Mouse (Mus musculus): ENCODE measurements at regions not wholly inside any gene's neighbourhood (a gene's known extent, or its start where the extent isn't known, plus 50 kb on each side); places are given as distances from the start of the nearest gene placed in this dataset.
A peak's percentile ranks its signal among the peaks of the same experiment; 100 is the strongest.

DNA sequence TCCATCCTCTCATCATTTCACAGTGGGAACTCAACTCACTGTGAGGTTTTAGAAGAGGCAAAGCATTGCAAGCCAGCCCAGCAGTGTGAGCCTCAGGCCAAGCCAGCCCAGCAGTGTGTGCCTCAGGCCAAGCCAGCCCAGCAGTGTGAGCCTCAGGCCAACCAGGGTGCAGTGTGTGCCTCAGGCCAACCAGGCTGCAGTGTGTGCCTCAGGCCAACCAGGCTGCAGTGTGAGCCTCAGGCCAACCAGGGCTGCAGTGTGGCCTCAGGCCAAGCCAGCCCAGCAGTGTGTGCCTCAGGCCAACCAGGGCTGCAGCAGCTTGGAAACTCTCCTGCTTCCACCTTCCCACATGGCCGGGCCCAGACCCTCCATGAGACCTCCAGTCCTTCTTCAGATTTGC, 227.1 kb upstream of the Zmiz1 start:
- DNase-seq (ENCODE audit: low spot score) = no peak

DNA sequence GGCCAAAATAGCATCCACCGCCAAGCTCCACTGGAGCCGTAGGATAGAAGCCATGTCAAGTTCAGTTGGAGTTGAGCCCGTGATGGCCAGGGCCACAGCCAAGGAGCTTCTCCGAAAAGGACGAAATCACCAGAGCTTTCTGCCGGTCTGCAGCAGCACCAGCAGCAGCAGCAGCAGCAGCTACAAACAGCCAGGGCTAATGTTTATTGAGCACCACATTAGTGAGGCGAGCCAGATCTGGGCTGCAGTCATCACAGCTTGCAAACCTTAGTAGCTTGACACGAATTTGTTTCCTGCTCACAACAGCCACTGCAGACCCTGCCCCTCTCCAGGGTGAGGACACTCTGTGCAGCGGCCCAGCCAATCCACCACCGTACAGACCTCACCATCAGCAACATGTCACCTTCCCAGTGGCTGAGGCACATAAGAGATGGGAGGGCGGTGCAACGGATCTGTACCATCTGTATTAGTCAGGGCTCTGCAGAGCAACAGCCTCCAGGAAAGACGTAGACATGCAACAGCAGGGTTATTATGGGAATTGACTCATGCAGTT, 222.5 kb upstream of the Zmiz1 start:
- no peak for DNase-seq (ENCODE audit: low spot score)

- DNase-seq (ENCODE audit: low spot score) = no peak
Observed at GRCm38 (mm10) chr14:25239335-25239960, 219.5 kb upstream of the Zmiz1 start.

- no peak for DNase-seq (ENCODE audit: low spot score)
Observed at GRCm38 (mm10) chr14:25242753-25243152, 216.2 kb upstream of the Zmiz1 start.

GRCm38 (mm10) chr14:25243289-25243688, 215.7 kb upstream of the Zmiz1 start:
- DNase-seq (ENCODE audit: low spot score) = no peak

- DNase-seq (ENCODE audit: low spot score) = no peak
Observed at GRCm38 (mm10) chr14:25243698-25244097, 215.3 kb upstream of the Zmiz1 start.

GRCm38 (mm10) chr14:25244841-25245240, 214.1 kb upstream of the Zmiz1 start:
- no peak for DNase-seq (ENCODE audit: low spot score)

GRCm38 (mm10) chr14:25245691-25246090, 213.3 kb upstream of the Zmiz1 start:
- peak; percentile 41 for DNase-seq (ENCODE audit: low spot score)

- DNase-seq (ENCODE audit: low spot score) = no peak
Observed at GRCm38 (mm10) chr14:25248941-25249340, 210.0 kb upstream of the Zmiz1 start.

DNA sequence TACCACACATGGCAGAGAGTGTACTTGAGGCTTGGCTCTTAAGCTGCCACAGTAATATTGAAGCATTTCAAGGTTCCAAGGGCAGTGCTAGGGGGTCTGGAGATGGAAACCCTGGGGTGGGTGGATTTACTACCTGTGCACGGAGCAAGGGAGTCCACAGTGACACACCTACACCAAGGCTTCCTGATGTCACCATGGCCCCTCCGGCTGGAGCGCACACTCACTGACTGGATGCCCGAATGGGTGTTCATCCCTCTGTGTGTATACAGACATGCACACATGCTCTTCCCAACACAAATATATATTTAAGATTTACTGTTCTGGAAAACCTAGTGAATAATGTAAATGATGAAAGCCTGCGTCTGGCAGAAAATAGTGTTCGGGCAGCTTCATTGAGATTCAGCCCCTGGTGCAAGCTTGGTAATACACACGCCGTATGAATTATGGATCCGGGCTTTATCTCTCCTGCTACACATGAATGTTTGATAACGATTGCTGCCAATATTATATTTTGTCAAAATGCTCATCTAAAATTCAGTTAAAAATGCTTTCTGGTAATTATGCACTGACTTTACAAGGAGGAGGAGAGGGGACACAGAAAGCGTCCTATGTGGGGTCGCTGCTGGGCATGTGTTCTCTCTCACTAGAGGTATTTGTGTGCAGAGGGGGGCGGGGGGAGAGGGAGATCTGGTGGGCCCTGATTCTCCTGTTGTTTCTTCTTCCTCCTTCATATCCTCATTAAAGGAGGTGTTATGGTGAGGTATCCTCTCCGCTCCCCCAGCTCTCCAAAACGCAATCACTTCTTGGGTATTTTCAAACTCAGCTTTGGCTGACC, 205.8 kb upstream of the Zmiz1 start:
- no peak for DNase-seq (ENCODE audit: low spot score)

DNA sequence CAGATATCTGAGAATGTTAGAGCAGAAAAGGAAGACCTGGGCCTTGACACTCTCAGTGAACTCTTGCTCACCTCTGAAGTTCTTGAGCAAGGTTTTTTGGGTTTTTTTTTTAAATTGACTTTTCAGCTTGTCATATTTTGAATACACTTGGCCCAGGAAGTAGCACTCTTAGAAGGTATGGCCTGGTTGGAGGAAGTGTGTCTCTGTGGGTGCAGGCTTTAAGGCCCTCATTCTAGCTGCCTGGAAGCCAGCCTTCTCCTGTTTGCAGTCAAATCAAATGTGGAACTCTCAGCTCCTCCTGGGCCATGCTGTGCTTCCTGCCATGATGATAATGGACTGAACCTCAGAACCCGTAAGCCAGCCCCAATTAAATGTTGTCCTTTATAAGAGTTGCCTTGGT, 195.9 kb upstream of the Zmiz1 start:
- DNase-seq (ENCODE audit: low spot score) = no peak

DNA sequence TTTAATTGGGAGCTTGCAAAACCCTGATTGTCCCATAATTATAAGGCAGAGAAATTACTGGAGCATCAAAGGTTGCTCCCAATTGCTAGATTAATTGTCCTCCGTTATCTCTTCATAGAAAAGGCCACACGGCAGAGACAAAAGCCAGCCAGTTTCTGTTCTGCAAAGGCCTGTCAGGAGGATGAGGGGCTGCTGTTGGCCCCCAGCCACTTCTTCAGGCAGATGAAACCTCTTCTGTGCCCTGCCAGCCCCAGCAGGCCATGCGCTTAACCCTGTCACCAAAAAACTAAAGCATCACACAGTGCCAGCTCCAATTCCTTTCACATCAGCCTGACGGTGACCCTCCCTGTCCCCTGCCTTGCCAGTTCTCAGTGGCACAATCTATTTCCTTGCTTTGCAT, 192.1 kb upstream of the Zmiz1 start:
- DNase-seq (ENCODE audit: low spot score) = no peak

- peak; percentile 41 for DNase-seq (ENCODE audit: low spot score)
Observed at GRCm38 (mm10) chr14:25268090-25268631, 190.8 kb upstream of the Zmiz1 start.

- DNase-seq (ENCODE audit: low spot score) = no peak
Observed at GRCm38 (mm10) chr14:25270227-25270876, 188.6 kb upstream of the Zmiz1 start.

- no peak for DNase-seq (ENCODE audit: low spot score)
Observed at GRCm38 (mm10) chr14:25272366-25273156, 186.4 kb upstream of the Zmiz1 start.

- no peak for DNase-seq (ENCODE audit: low spot score)
Observed at GRCm38 (mm10) chr14:25279751-25280150, 179.2 kb upstream of the Zmiz1 start.

GRCm38 (mm10) chr14:25292557-25292956, 166.4 kb upstream of the Zmiz1 start:
- no peak for DNase-seq (ENCODE audit: low spot score)

DNA sequence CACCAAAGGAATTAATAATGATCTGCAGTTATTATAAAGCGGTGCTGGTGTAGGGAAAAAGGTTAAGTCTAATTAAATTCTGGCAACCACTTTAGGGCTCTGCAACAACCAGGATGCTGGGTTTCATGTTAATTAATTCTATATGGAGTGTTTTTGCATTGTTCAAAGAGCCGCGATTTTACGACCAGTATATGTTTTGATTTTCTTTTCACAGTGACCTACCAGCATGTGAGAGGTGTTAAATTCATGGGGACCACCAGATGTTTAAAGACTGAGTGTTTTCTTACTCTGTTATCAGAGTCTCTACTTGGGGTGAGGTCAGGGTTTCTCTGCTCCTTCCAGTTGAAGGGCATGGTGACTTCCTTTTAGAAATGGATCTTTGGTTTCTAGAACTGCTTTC, 164.8 kb upstream of the Zmiz1 start:
- no peak for DNase-seq (ENCODE audit: low spot score)

DNA sequence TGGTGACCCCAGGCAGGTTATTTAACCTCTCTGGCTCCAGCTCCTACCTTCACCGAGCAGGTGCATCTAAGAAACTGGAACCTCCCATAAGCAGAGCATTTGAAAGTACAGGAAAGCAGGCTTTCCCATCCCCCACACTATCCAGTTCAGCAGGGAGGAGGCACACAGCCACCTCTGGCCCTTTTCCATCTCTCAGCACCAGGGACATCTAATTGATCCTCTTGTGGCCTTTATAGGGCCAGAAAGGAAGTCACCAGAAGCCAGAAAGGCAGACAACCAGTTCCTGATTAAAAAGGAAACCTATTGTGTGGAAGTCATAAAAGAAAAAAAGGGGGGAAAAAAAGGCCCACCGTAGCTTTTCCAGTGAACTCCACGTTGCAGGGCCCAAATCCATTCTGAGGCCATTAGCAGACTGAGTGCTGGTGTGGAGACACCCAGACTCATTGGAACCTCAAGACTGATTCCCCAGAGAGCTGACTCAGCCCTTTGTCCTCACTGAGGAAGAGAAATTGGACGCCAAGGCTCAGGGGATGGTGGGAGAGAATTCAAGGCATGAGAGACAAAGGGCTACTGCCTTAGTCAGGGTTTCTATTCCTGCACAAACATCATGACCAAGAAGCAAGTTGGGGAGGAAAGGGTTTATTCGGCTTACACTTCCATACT, 163.2 kb upstream of the Zmiz1 start:
- DNase-seq (ENCODE audit: low spot score) = no peak

- DNase-seq (ENCODE audit: low spot score) = no peak
Observed at GRCm38 (mm10) chr14:25299673-25300190, 159.3 kb upstream of the Zmiz1 start.
